Mouse (Mus musculus) intestine, embryonic 15.5 days (tissue): ENCODE measurements around the gene Lhx3. TPM values are rescaled to one million over a fixed set of nuclear protein-coding genes. Genes with fewer than 3 reads are reported as not detected.
A peak's percentile ranks its signal among the peaks of the same experiment; 100 is the strongest.

ENCODE experiments used
- ATAC-seq: fragments of 200-750 bp; cut with Nextera tagmentation; 2 replicates; pipeline ENCODE4 v1.8.0; 2017; ENCODE audit warnings: moderate TSS enrichment, moderate library complexity
- H3K27ac ChIP-seq: fragments of 300-500 bp; sonication (generic); 2 replicates; pipeline ENCODE4 v1.5.1; 2015; ENCODE audit warnings: mild to moderate bottlenecking, inconsistent platforms
- H3K27me3 ChIP-seq: fragments of 300-500 bp; sonication (generic); replicated peaks from 2 replicates; pipeline ENCODE4 v1.6.1; 2015; ENCODE audit warnings: inconsistent platforms
- H3K36me3 ChIP-seq: fragments of 300-500 bp; sonication (generic); 2 replicates; pipeline ENCODE4 v1.6.1; 2015; ENCODE audit warnings: inconsistent platforms
- H3K4me1 ChIP-seq: fragments of 300-500 bp; sonication (generic); replicated peaks from 2 replicates; pipeline ENCODE4 v1.6.1; 2015; ENCODE audit warnings: inconsistent platforms
- H3K4me2 ChIP-seq: fragments of 300-500 bp; sonication (generic); replicated peaks from 2 replicates; pipeline ENCODE4 v1.6.1; 2015; ENCODE audit warnings: mild to moderate bottlenecking, inconsistent platforms
- H3K4me3 ChIP-seq: fragments of 300-500 bp; sonication (generic); replicated peaks from 2 replicates; pipeline ENCODE4 v1.5.1; 2015; ENCODE audit warnings: inconsistent platforms
- H3K9ac ChIP-seq: fragments of 300-500 bp; sonication (generic); 2 replicates; pipeline ENCODE4 v1.6.1; 2015; ENCODE audit warnings: inconsistent platforms
- H3K9me3 ChIP-seq: fragments of 300-500 bp; sonication (generic); 2 replicates; pipeline ENCODE4 v1.6.1; 2016; ENCODE audit warnings: inconsistent platforms
- WGBS: fragments of 180-500 bp; shearing (Covaris S2); methylation state at CpG from one replicate; pipeline ENCODE4 v1.1.7; 2015; 5-methylcytosine and 5-hydroxymethylcytosine counted together
- polyA plus RNA-seq: library from polyadenylated mRNA; unstranded; fragments of >200 nt; fragmentation: Nextera tagmentation; extraction: Ambion mirVana; gene quantifications from 2 replicates; pipeline ENCODE4 v1.2.1, GENCODE M21; 2015

Gene Lhx3
- polyA plus RNA-seq, 1 experiment from 2014 or later = not detected

GRCm38 (mm10) chr2:26158064-26158463 is 50.0 kb downstream of the Lhx3 start:
- 83% methylated on average over 9 of the region's 9 CpGs for WGBS
- no peak overlapping the region for H3K4me3 ChIP-seq
- no peaks in the 10 kb centered on the region for H3K36me3 ChIP-seq
- no peak for ATAC-seq
- 0 out of 2 replicates have a peak, but pooled peaks cover 2% of the 10 kb centered on the region for H3K4me1 ChIP-seq
- H3K4me2 ChIP-seq = no peak overlapping the region
- no peaks in the 10 kb centered on the region for H3K27me3 ChIP-seq
- H3K9ac ChIP-seq = no peak overlapping the region
- no peak overlapping the region for H3K27ac ChIP-seq
- H3K9me3 ChIP-seq = no peaks in the 10 kb centered on the region

- H3K4me1 ChIP-seq = 0 out of 2 replicates have a peak, but pooled peaks cover 2% of the 10 kb centered on the region
- ATAC-seq = no peak
- H3K9me3 ChIP-seq = no peaks in the 10 kb centered on the region
- H3K4me3 ChIP-seq = no peak overlapping the region
- H3K4me2 ChIP-seq = no peak overlapping the region
- no peaks in the 10 kb centered on the region for H3K36me3 ChIP-seq
- no peaks in the 10 kb centered on the region for H3K27me3 ChIP-seq
- no peak overlapping the region for H3K9ac ChIP-seq
- WGBS = 67% methylated on average over 10 of the region's 10 CpGs
- H3K27ac ChIP-seq = no peak overlapping the region
Observed at GRCm38 (mm10) chr2:26156191-26156977, 51.7 kb downstream of the Lhx3 start.

GRCm38 (mm10) chr2:26155737-26156136 is 52.4 kb downstream of the Lhx3 start:
- 55% methylated on average over 3 of the region's 3 CpGs for WGBS
- Histone ChIP-seq H3K36me3 (no peaks in the 10 kb centered on the region), H3K27me3 (no peaks in the 10 kb centered on the region), H3K9me3 (no peaks in the 10 kb centered on the region), H3K9ac (no peak overlapping the region), H3K4me1 (0 out of 2 replicates have a peak, but pooled peaks cover 2% of the 10 kb centered on the region), H3K4me3 (no peak overlapping the region), H3K4me2 (no peak overlapping the region), H3K27ac (no peak overlapping the region)
- no peak for ATAC-seq

- Histone ChIP-seq H3K27ac (no peak overlapping the region), H3K36me3 (no peaks in the 10 kb centered on the region), H3K27me3 (no peaks in the 10 kb centered on the region), H3K4me3 (no peak overlapping the region), H3K4me2 (no peak overlapping the region), H3K4me1 (0 out of 2 replicates have a peak, but pooled peaks cover 2% of the 10 kb centered on the region), H3K9me3 (no peaks in the 10 kb centered on the region), H3K9ac (no peak overlapping the region)
- 69% methylated on average over 5 of the region's 5 CpGs for WGBS
- ATAC-seq = 0 out of 2 replicates have a peak, but pooled peaks have one; percentile 31
Observed at GRCm38 (mm10) chr2:26154586-26154985, 53.5 kb downstream of the Lhx3 start.

GRCm38 (mm10) chr2:26153909-26154340 is 54.2 kb downstream of the Lhx3 start:
- ATAC-seq = peak; percentile 62; the same call in 1 of the 2 replicates
- H3K27ac ChIP-seq = no peak overlapping the region
- H3K9ac ChIP-seq = no peak overlapping the region
- H3K4me1 ChIP-seq = 0 out of 2 replicates have a peak, but pooled peaks cover 2% of the 10 kb centered on the region
- no peaks in the 10 kb centered on the region for H3K9me3 ChIP-seq
- 8% methylated on average over 4 of the region's 4 CpGs for WGBS
- H3K27me3 ChIP-seq = no peaks in the 10 kb centered on the region
- H3K36me3 ChIP-seq = no peaks in the 10 kb centered on the region
- H3K4me2 ChIP-seq = no peak overlapping the region
- no peak overlapping the region for H3K4me3 ChIP-seq

GRCm38 (mm10) chr2:26153295-26153694 is 54.8 kb downstream of the Lhx3 start:
- 0 out of 2 replicates have a peak, but pooled peaks cover 2% of the 10 kb centered on the region for H3K4me1 ChIP-seq
- H3K9ac ChIP-seq = no peak overlapping the region
- 25% methylated on average over 4 of the region's 4 CpGs for WGBS
- H3K4me2 ChIP-seq = no peak overlapping the region
- ATAC-seq = no peak
- no peaks in the 10 kb centered on the region for H3K36me3 ChIP-seq
- H3K4me3 ChIP-seq = no peak overlapping the region
- H3K27ac ChIP-seq = no peak overlapping the region
- no peaks in the 10 kb centered on the region for H3K9me3 ChIP-seq
- no peaks in the 10 kb centered on the region for H3K27me3 ChIP-seq

Other genes starting within 250 kb of the Lhx3 start
- gene Camsap1, start 225.0 kb downstream of the Lhx3 start, polyA plus RNA-seq = 11.3 and 15.6 TPM in 2 replicates
- 82.2 and 84.1 TPM in 2 replicates for gene Ubac1, start 186.5 kb downstream of the Lhx3 start, polyA plus RNA-seq
- 14.4 and 16.9 TPM in 2 replicates for gene Nacc2, start 85.1 kb downstream of the Lhx3 start, polyA plus RNA-seq
- 23.2 and 26.9 TPM in 2 replicates for gene Qsox2, start 29.2 kb upstream of the Lhx3 start, polyA plus RNA-seq
- gene Ccdc187, start 86.3 kb upstream of the Lhx3 start, polyA plus RNA-seq = 0.36 and 0.37 TPM in 2 replicates
- 26.7 and 26.8 TPM in 2 replicates for gene Gpsm1, start 107.2 kb upstream of the Lhx3 start, polyA plus RNA-seq
- 23.6 and 24.7 TPM in 2 replicates for gene Dnlz, start 143.8 kb upstream of the Lhx3 start, polyA plus RNA-seq
- gene Card9, start 152.6 kb upstream of the Lhx3 start, polyA plus RNA-seq = 0.79 and 0.91 TPM in 2 replicates
- 19.7 and 25.2 TPM in 2 replicates for gene Snapc4, start 172.4 kb upstream of the Lhx3 start, polyA plus RNA-seq
- gene Entr1, start 181.0 kb upstream of the Lhx3 start, polyA plus RNA-seq = 88.2 and 90.6 TPM in 2 replicates
- 101 and 105 TPM in 2 replicates for gene Pmpca, start 181.1 kb upstream of the Lhx3 start, polyA plus RNA-seq
- 14.6 and 17.1 TPM in 2 replicates for gene Inpp5e, start 200.9 kb upstream of the Lhx3 start, polyA plus RNA-seq
- gene Sec16a, start 236.9 kb upstream of the Lhx3 start, polyA plus RNA-seq = 20.2 and 24.7 TPM in 2 replicates